In genomic region chr6:82494481-82494880, GRCm38 (mm10) we compare ENCODE assay signal across 28 mouse cellular contexts.
DNase-seq lines count a peak whose midpoint lies in the region; ATAC-seq and TF ChIP-seq lines count a peak whose summit lies in the region.
"Had no signal": no experiment of that assay in that cellular context is flagged by ENCODE, and none has a peak within 500 bp of the region (broad histone marks: within the 10 kb centered on the region; RNA-seq: fewer than 3 reads in every experiment).

No protein-coding gene starts in this region.

- peak; percentile 81 for ATAC-seq in kidney, embryonic 14.5 days (ENCODE audit: low FRiP score, low TSS enrichment)
- ATAC-seq in kidney, postnatal 0 days (replicated peaks; ENCODE audit: low FRiP score, low read depth), result no peak
- ATAC-seq in neural tube, embryonic 15.5 days (ENCODE audit: low FRiP score), result no peak
- ATAC-seq in CD4-positive, CD25-positive, alpha-beta regulatory T cell, adult 4 months, result no peak
- ATAC-seq: activated CD4-positive, CD25-positive, alpha-beta regulatory T cell, adult 4 months; forebrain, embryonic 14.5 days; forebrain, embryonic 16.5 days; Patski had no signal

- 24% methylated on average over 6 of the region's 6 CpGs for WGBS in kidney, embryonic 14.5 days
- WGBS in kidney, postnatal 0 days, result 23% methylated on average over 6 of the region's 6 CpGs
- WGBS in neural tube, embryonic 15.5 days, result 80% methylated on average over 6 of the region's 6 CpGs

- H3K4me1 ChIP-seq in kidney, embryonic 14.5 days (ENCODE audit: control insufficient read depth, insufficient read depth, low read length), result no peaks in the 10 kb centered on the region
- H3K4me1 ChIP-seq in kidney, postnatal 0 days (replicated peaks; ENCODE audit: insufficient read depth, low read length), result no peaks in the 10 kb centered on the region
- H3K4me1 ChIP-seq in neural tube, embryonic 15.5 days, result no peaks in the 10 kb centered on the region
- H3K4me1 ChIP-seq: embryonic facial prominence, embryonic 13.5 days; embryonic facial prominence, embryonic 15.5 days; forebrain, embryonic 10.5 days; forebrain, embryonic 12.5 days had no signal

- H3K36me3 ChIP-seq in kidney, embryonic 14.5 days (ENCODE audit: control insufficient read depth, insufficient read depth, low read length), result no peaks in the 10 kb centered on the region
- no peaks in the 10 kb centered on the region for H3K36me3 ChIP-seq in kidney, postnatal 0 days (ENCODE audit: insufficient read depth, low read length)
- H3K36me3 ChIP-seq in neural tube, embryonic 15.5 days, result no peaks in the 10 kb centered on the region
- H3K36me3 ChIP-seq: embryonic facial prominence, embryonic 13.5 days; embryonic facial prominence, embryonic 15.5 days; forebrain, embryonic 10.5 days; forebrain, embryonic 12.5 days; G1E had no signal

- DNase-seq in kidney, adult 11 months, result no peak
- peak; percentile 65 for DNase-seq in kidney, postnatal 0 days (ENCODE audit: low spot score)
- DNase-seq in kidney, adult 9 months, result no peak
- DNase-seq in neural tube, embryonic 10.5 days (ENCODE audit: extremely low spot score, low spot score), result peak; percentile 7
- DNase-seq in telencephalon, adult 2 months (ENCODE audit: low read depth, low spot score), result peak; percentile 16
- DNase-seq: adrenal gland, adult 8-10 months; adrenal gland, postnatal 14 days; adrenal gland, postnatal 36 days; cerebellum, adult 11 months; cerebellum, adult 18-20 months; cerebellum, adult 8-10 months; cerebellum, adult 9-11 months; cerebellum, postnatal 14 days; cerebellum, postnatal 36 days; embryo, embryonic 11 days had no signal

- no peak for TF ChIP-seq CTCF in kidney, postnatal 0 days (IDR thresholded peaks at IDR 0.05; ENCODE audit: low read depth)

- no peaks in the 10 kb centered on the region for H3K27me3 ChIP-seq in kidney, embryonic 14.5 days (ENCODE audit: control insufficient read depth, insufficient read depth, low read length)
- no peaks in the 10 kb centered on the region for H3K27me3 ChIP-seq in kidney, postnatal 0 days (ENCODE audit: insufficient read depth, low read length)
- H3K27me3 ChIP-seq in neural tube, embryonic 15.5 days (replicated peaks), result no peaks in the 10 kb centered on the region
- H3K27me3 ChIP-seq: embryonic facial prominence, embryonic 13.5 days; embryonic facial prominence, embryonic 15.5 days; forebrain, embryonic 12.5 days had no signal

- H3K27ac ChIP-seq in kidney, embryonic 14.5 days (ENCODE audit: low read depth, low read length), result no peak overlapping the region
- no peak overlapping the region for H3K27ac ChIP-seq in kidney, postnatal 0 days
- H3K27ac ChIP-seq in neural tube, embryonic 15.5 days (replicated peaks), result no peak overlapping the region
- H3K27ac ChIP-seq: embryonic facial prominence, embryonic 13.5 days; embryonic facial prominence, embryonic 15.5 days; forebrain, embryonic 10.5 days; forebrain, embryonic 12.5 days had no signal

- H3K4me3 ChIP-seq in kidney, embryonic 14.5 days (ENCODE audit: low read length), result no peak overlapping the region
- no peak overlapping the region for H3K4me3 ChIP-seq in kidney, postnatal 0 days (replicated peaks; ENCODE audit: low read depth, low read length)
- H3K4me3 ChIP-seq in neural tube, embryonic 15.5 days (replicated peaks), result no peak overlapping the region
- H3K4me3 ChIP-seq: embryonic facial prominence, embryonic 13.5 days; embryonic facial prominence, embryonic 15.5 days; erythroblast, embryonic 14.5 days; forebrain, embryonic 10.5 days; forebrain, embryonic 12.5 days had no signal

- H3K4me2 ChIP-seq in kidney, embryonic 14.5 days (replicated peaks; ENCODE audit: low read depth, low read length), result no peak overlapping the region
- no peak overlapping the region for H3K4me2 ChIP-seq in kidney, postnatal 0 days (ENCODE audit: low read length)
- no peak overlapping the region for H3K4me2 ChIP-seq in neural tube, embryonic 15.5 days
- H3K4me2 ChIP-seq: embryonic facial prominence, embryonic 13.5 days; embryonic facial prominence, embryonic 15.5 days; forebrain, embryonic 12.5 days had no signal

- H3K9ac ChIP-seq in kidney, embryonic 14.5 days (ENCODE audit: low read depth, low read length), result no peak overlapping the region
- H3K9ac ChIP-seq in kidney, postnatal 0 days (ENCODE audit: low read depth, low read length), result no peak overlapping the region
- no peak overlapping the region for H3K9ac ChIP-seq in neural tube, embryonic 15.5 days (replicated peaks)
- H3K9ac ChIP-seq: embryonic facial prominence, embryonic 13.5 days; embryonic facial prominence, embryonic 15.5 days; forebrain, embryonic 12.5 days had no signal

- H3K9me3 ChIP-seq in kidney, embryonic 14.5 days (ENCODE audit: control insufficient read depth, low read length), result no peaks in the 10 kb centered on the region
- H3K9me3 ChIP-seq in kidney, postnatal 0 days (replicated peaks; ENCODE audit: low read length), result no peaks in the 10 kb centered on the region
- no peaks in the 10 kb centered on the region for H3K9me3 ChIP-seq in neural tube, embryonic 15.5 days (replicated peaks)
- H3K9me3 ChIP-seq: embryonic facial prominence, embryonic 15.5 days; forebrain, embryonic 10.5 days; forebrain, embryonic 12.5 days; G1E had no signal

Comparison
In these comparisons a context has a peak if more than half of its experiments do, and no peak if none do; other contexts are left out.
1. DNase-seq: peak in kidney, postnatal 0 days (single experiment), neural tube, embryonic 10.5 days (single experiment) and telencephalon, adult 2 months (single experiment); none in kidney, adult 11 months (single experiment) and kidney, adult 9 months (single experiment).